Mouse (Mus musculus): ENCODE measurements around the gene Fmo5. TPM values are rescaled to one million over a fixed set of nuclear protein-coding genes. Genes with fewer than 3 reads are reported as not detected.

Fmo5 gene
- total and polyA plus RNA-seq, 3 experiments: 0.39 to 0.55 (median 0.40) TPM

DNA sequence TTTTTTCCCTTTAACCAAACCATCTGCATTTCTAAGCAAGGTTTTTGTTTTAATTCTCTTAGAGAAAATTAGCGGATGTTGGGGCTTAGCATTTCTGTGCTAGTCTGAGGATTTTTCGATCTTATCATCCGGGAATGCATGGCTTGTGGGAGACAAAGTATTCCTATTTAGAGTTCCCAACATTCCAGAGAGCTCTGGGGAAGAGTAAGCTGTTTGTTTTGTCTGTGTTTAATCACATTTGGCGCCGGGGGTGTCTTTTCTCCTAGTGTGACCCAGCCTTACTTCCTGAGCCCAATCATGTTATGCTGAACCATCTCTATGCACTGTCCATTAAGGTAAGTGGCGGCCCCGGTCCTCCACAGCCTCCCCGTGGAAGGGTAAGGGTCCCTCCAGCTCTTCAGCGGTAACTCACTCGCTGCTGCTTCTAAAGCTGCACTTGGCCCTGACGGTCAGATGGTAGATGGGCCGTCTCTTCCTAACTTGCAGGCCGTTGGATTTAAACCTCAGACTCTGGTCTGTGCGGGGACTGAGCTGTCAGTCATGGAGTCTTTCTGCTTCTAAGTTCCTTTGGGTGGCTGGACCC, 38.6 kb downstream of the Fmo5 start:
- H3K79me2 ChIP-seq (replicated peaks; ENCODE audit: control insufficient read depth, extremely low read depth, insufficient read depth, poor library complexity, severe bottlenecking): no peaks in the 10 kb centered on the region

GRCm38 (mm10) chr3:97674644-97675110, 46.1 kb downstream of the Fmo5 start, which contains the start of gene Gm17651:
Gene Gm17651 (minus strand): TSS chr3:97674694.
- H3K4me1 ChIP-seq (ENCODE audit: control insufficient read depth in 1 of 2, insufficient read depth in 2 of 2): no peaks in the 10 kb centered on the region
- H3K27me3 ChIP-seq (replicated peaks): no peaks in the 10 kb centered on the region
- H3K4me3 ChIP-seq (replicated peaks in 1 of 3; ENCODE audit: low read depth in 2 of 3, low read length in 2 of 3, poor library complexity in 1 of 3): no peak within 1 kb of the TSS
- H3K9ac ChIP-seq (ENCODE audit: insufficient read depth, low read depth): no peak within 1 kb of the TSS
- peaks cover 0 to 14% of the 10 kb centered on the region in 2 experiments for H3K36me3 ChIP-seq (replicated peaks in 1 of 2; ENCODE audit: control insufficient read depth in 1 of 2, insufficient read depth in 1 of 2, low read length in 1 of 2)
- H3K4me2 ChIP-seq (ENCODE audit: insufficient read depth, low read depth, poor library complexity, severe bottlenecking): no peak within 1 kb of the TSS
- in situ Hi-C loops (cut with MboI; ENCODE audit: low pct_ligation_motif_present, low pct_unique_long_range_greater_than_20kb, low sequenced_read_pairs) (loop anchor here (25.0 kb wide), 1 partner anchor 488 kb away; the partner anchor contains the start of gene Adam30), dilution Hi-C loops (cut with MboI; ENCODE audit: extremely low pct_ligation_motif_present, extremely low pct_unique_long_range_greater_than_20kb, low sequenced_read_pairs) (no loop called here)
- no peak within 1 kb of the TSS for H3K27ac ChIP-seq (ENCODE audit: insufficient read depth, low read depth)
- no peak for TF ChIP-seq TCF12 (IDR thresholded peaks at IDR 0.05; ENCODE audit: low read depth, low read length)
- no peak for TF ChIP-seq ZC3H11A (IDR thresholded peaks at IDR 0.05; ENCODE audit: low read depth, low read length)
- no peak for TF ChIP-seq JUND (conservative IDR thresholded peaks at IDR 0.05; ENCODE audit: low read depth, low read length)
- TF ChIP-seq CHD1 (IDR thresholded peaks at IDR 0.05; ENCODE audit: low read depth, low read length): no peak
- no peak for TF ChIP-seq ZKSCAN1 (IDR thresholded peaks at IDR 0.05; ENCODE audit: borderline replicate concordance, low read depth, low read length)
- TF ChIP-seq ETS1 (conservative IDR thresholded peaks at IDR 0.05; ENCODE audit: low read depth, low read length): no peak
- no peaks in the 10 kb centered on the region for H3K9me3 ChIP-seq (replicated peaks; ENCODE audit: low read length)
- DNase-seq (ENCODE audit: extremely low read depth): no peak
- H3K79me2 ChIP-seq (replicated peaks; ENCODE audit: control insufficient read depth, extremely low read depth, insufficient read depth, poor library complexity, severe bottlenecking): no peaks in the 10 kb centered on the region

More for the DNA sequence above, 38.6 kb downstream of the Fmo5 start:
- Histone ChIP-seq H3K27ac (ENCODE audit: insufficient read depth, low read depth) (no peak overlapping the region), H3K4me3 (replicated peaks in 1 of 3; ENCODE audit: low read depth in 2 of 3, low read length in 2 of 3, poor library complexity in 1 of 3) (no peak overlapping the region), H3K9ac (ENCODE audit: insufficient read depth, low read depth) (no peak overlapping the region), H3K36me3 (replicated peaks in 1 of 2; ENCODE audit: control insufficient read depth in 1 of 2, insufficient read depth in 1 of 2, low read length in 1 of 2) (peaks cover 0 to 65% of the 10 kb centered on the region in 2 experiments), H3K9me3 (replicated peaks; ENCODE audit: low read length) (no peaks in the 10 kb centered on the region), H3K4me2 (ENCODE audit: insufficient read depth, low read depth, poor library complexity, severe bottlenecking) (no peak overlapping the region), H3K27me3 (replicated peaks) (no peaks in the 10 kb centered on the region), H3K4me1 (ENCODE audit: control insufficient read depth in 1 of 2, insufficient read depth in 2 of 2) (no peaks in the 10 kb centered on the region)
- dilution Hi-C loops (cut with MboI; ENCODE audit: extremely low pct_ligation_motif_present, extremely low pct_unique_long_range_greater_than_20kb, low sequenced_read_pairs) (no loop called here), in situ Hi-C loops (cut with MboI; ENCODE audit: low pct_ligation_motif_present, low pct_unique_long_range_greater_than_20kb, low sequenced_read_pairs) (no loop called here)
- DNase-seq (ENCODE audit: extremely low read depth): no peak
- TF ChIP-seq ZMIZ1 (IDR thresholded peaks at IDR 0.05; ENCODE audit: low read depth, low read length) (no peak), ZNF384 (IDR thresholded peaks at IDR 0.05; ENCODE audit: low read depth, low read length) (no peak), ELF1 (IDR thresholded peaks at IDR 0.05; ENCODE audit: low read depth, low read length) (no peak), CHD2 (IDR thresholded peaks at IDR 0.05; ENCODE audit: low read length) (no peak)

GRCm38 (mm10) chr3:97676126-97676525, 47.5 kb downstream of the Fmo5 start:
- no peak for TF ChIP-seq HCFC1 (IDR thresholded peaks at IDR 0.05; ENCODE audit: low read depth, low read length)
- TF ChIP-seq SMC3 (IDR thresholded peaks at IDR 0.05; ENCODE audit: low read depth, low read length): no peak
- TF ChIP-seq MAZ (IDR thresholded peaks at IDR 0.05; ENCODE audit: low read depth, low read length): no peak
- no peak for TF ChIP-seq UBTF (IDR thresholded peaks at IDR 0.05; ENCODE audit: low read depth, low read length)
- no peak for TF ChIP-seq USF2 (conservative IDR thresholded peaks at IDR 0.05; ENCODE audit: low read depth, low read length)
- TF ChIP-seq ELF1 (IDR thresholded peaks at IDR 0.05; ENCODE audit: low read depth, low read length): no peak
- TF ChIP-seq ETS1 (conservative IDR thresholded peaks at IDR 0.05; ENCODE audit: low read depth, low read length): no peak
- no peak for TF ChIP-seq USF1 (IDR thresholded peaks at IDR 0.05; ENCODE audit: low read depth, low read length)
- no peak overlapping the region for H3K4me3 ChIP-seq (replicated peaks in 1 of 3; ENCODE audit: low read depth in 2 of 3, low read length in 2 of 3, poor library complexity in 1 of 3)
- H3K4me2 ChIP-seq (ENCODE audit: insufficient read depth, low read depth, poor library complexity, severe bottlenecking): no peak overlapping the region
- in situ Hi-C loops (cut with MboI; ENCODE audit: low pct_ligation_motif_present, low pct_unique_long_range_greater_than_20kb, low sequenced_read_pairs): loop anchor here (25.0 kb wide), 1 partner anchor 486 kb away; the partner anchor contains the start of gene Adam30
- dilution Hi-C loops (cut with MboI; ENCODE audit: extremely low pct_ligation_motif_present, extremely low pct_unique_long_range_greater_than_20kb, low sequenced_read_pairs): no loop called here
- no peaks in the 10 kb centered on the region for H3K79me2 ChIP-seq (replicated peaks; ENCODE audit: control insufficient read depth, extremely low read depth, insufficient read depth, poor library complexity, severe bottlenecking)
- H3K4me1 ChIP-seq (ENCODE audit: control insufficient read depth in 1 of 2, insufficient read depth in 2 of 2): peaks cover 0 to 6% of the 10 kb centered on the region in 2 experiments; a peak in 2 of 4 replicates
- no peaks in the 10 kb centered on the region for H3K9me3 ChIP-seq (replicated peaks; ENCODE audit: low read length)
- no peak overlapping the region for H3K9ac ChIP-seq (ENCODE audit: insufficient read depth, low read depth)
- DNase-seq (ENCODE audit: extremely low read depth): no peak
- H3K27me3 ChIP-seq (replicated peaks): no peaks in the 10 kb centered on the region
- H3K27ac ChIP-seq (ENCODE audit: insufficient read depth, low read depth): no peak overlapping the region
- peaks cover 0 to 6% of the 10 kb centered on the region in 2 experiments for H3K36me3 ChIP-seq (replicated peaks in 1 of 2; ENCODE audit: control insufficient read depth in 1 of 2, insufficient read depth in 1 of 2, low read length in 1 of 2)
